Mouse (Mus musculus): ENCODE data around the gene Tmem256. TPM values are rescaled to one million over a fixed set of nuclear protein-coding genes. Genes with fewer than 3 reads are reported as not detected.
A peak's percentile ranks its signal among the peaks of the same experiment; 100 is the strongest.

Gene Tmem256
- polyA plus RNA-seq, 1 experiment: 212 TPM

DNA sequence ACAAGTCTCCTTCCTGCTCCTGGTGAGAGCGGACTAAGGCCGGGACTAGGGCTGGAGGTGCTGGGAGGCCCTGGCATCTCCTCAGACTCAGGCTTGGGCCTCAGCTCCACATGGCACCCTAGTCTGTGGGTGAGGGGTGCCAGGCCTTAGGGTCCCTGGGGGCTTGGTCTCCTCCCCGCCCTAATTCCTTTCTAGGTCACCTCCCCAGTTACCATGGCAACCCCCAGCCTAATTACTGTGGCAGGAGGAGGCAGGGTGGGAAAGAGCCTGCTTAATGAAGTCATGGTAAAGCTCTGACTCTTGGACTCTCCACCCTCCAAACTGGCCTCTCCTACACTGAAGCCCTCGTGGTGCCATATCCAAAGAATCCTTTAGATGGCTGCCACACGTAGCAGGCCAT, 9.5 kb upstream of the Tmem256 start:
- 0 out of 2 replicates have a peak, but pooled peaks cover 3% of the 10 kb centered on the region for H3K9me3 ChIP-seq (ENCODE audit: control insufficient read depth, low read length)
- H3K27me3 ChIP-seq (ENCODE audit: control insufficient read depth): peaks cover 26% of the 10 kb centered on the region
- H3K4me1 ChIP-seq (ENCODE audit: control insufficient read depth): peaks cover 29% of the 10 kb centered on the region
- TF ChIP-seq TAL1 (IDR thresholded peaks at IDR 0.05; ENCODE audit: low read length) (no peak), GATA1 (IDR thresholded peaks at IDR 0.05; ENCODE audit: low read length) (no peak)
- H3K36me3 ChIP-seq (ENCODE audit: control insufficient read depth): peaks cover 15% of the 10 kb centered on the region
- no peak overlapping the region for H3K4me3 ChIP-seq (replicated peaks)

DNA sequence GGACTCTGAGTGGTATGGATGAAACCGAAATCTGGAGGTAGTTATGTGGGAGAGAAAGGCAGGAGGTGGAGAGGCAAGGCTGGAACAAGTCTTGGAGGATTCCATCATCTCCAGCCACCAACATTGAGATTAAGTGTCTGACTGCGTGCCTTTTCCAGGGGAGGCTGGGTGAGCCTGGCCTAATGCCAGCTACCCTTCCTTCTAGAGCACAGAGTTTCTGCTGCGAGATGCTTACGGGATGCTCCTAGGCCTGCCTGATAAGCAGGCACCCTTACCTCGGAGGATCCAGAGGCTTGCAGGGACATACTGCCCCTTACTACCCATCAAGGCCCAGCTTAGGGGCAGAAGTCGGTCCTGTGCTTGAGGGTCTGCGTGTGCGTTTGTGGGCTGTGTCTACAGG, 4.8 kb upstream of the Tmem256 start:
- peaks cover 64% of the 10 kb centered on the region for H3K27me3 ChIP-seq (ENCODE audit: control insufficient read depth)

DNA sequence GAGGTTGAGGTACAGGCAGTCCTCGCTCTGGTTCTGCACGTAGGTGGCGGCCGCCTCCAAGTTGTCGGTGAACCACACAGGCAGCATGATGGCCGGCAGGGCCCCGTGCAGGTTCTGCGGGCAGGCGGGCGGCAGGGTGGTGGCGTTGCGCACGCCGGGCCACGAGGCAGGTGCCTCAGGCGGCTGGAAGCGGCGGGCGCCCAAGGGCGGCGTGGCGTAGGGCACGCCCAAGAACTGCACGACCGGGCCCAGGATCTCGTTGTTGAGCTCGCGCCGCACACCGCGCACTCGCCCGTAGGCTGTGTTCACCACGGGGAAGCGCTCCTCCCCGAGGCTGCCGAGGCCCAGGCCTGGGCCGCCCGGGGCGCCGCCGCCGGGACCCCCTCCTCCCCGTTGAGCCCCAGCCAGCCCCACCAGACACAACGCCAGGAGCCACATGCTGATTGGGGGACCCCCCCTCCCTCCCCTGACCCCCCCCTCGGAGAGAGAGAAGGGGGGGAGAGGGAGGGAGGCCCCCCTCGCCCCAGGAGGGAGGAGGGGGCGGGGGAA, 4.2 kb upstream of the Tmem256 start:
- Histone ChIP-seq H3K9me3 (ENCODE audit: control insufficient read depth, low read length) (peaks cover 2% of the 10 kb centered on the region; the same call in 1 of the 2 replicates), H3K27me3 (ENCODE audit: control insufficient read depth) (peaks cover 64% of the 10 kb centered on the region), H3K36me3 (ENCODE audit: control insufficient read depth) (no peaks in the 10 kb centered on the region), H3K4me1 (ENCODE audit: control insufficient read depth) (peaks cover 67% of the 10 kb centered on the region), H3K4me3 (replicated peaks) (peak overlapping the region; percentile 52)
- TF ChIP-seq TAL1 (IDR thresholded peaks at IDR 0.05; ENCODE audit: low read length): no peak
- no peak for TF ChIP-seq GATA1 (IDR thresholded peaks at IDR 0.05; ENCODE audit: low read length)

More for the DNA sequence above, 4.8 kb upstream of the Tmem256 start:
- TF ChIP-seq TAL1 (IDR thresholded peaks at IDR 0.05; ENCODE audit: low read length) (no peak), GATA1 (IDR thresholded peaks at IDR 0.05; ENCODE audit: low read length) (no peak)
- Histone ChIP-seq H3K4me3 (replicated peaks) (peak overlapping the region; percentile 52), H3K36me3 (ENCODE audit: control insufficient read depth) (no peaks in the 10 kb centered on the region), H3K4me1 (ENCODE audit: control insufficient read depth) (peaks cover 63% of the 10 kb centered on the region), H3K9me3 (ENCODE audit: control insufficient read depth, low read length) (peaks cover 2% of the 10 kb centered on the region; the same call in 1 of the 2 replicates)

DNA sequence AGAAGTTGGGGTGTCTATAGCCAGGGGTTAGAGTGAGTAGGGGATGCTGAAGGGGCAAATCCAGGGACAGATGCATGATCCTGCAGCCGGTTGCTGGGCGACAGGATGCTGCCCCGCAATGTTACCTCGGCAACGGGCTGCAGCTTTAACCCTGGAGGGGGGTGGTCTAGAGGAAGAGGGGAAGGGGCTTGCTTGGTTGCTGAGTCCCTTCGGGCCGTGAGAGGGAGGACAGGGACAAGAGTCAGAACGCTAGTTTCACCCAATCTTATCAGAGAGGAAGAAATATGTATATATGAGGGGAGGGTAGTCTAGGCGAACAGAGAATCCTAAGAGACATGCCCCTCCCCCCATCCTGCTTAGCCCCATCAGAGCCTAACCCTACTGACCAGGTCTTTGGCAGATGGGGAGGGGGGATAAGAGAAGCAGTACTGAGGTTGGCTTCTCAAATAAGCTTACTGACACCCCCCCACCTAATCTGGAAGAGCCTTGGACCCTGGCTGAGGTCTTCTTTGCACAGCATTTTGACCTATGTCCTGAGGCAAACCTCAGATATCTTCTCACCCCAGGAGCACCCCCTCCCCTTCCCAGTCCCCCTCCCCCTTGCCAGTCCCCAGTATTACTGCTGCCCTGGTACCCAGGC, 2.9 kb upstream of the Tmem256 start:
- Histone ChIP-seq H3K4me3 (replicated peaks) (no peak overlapping the region), H3K27me3 (ENCODE audit: control insufficient read depth) (peaks cover 64% of the 10 kb centered on the region), H3K4me1 (ENCODE audit: control insufficient read depth) (peaks cover 77% of the 10 kb centered on the region), H3K36me3 (ENCODE audit: control insufficient read depth) (peaks cover 6% of the 10 kb centered on the region), H3K9me3 (ENCODE audit: control insufficient read depth, low read length) (peaks cover 2% of the 10 kb centered on the region; the same call in 1 of the 2 replicates)
- TF ChIP-seq TAL1 (IDR thresholded peaks at IDR 0.05; ENCODE audit: low read length) (no peak), GATA1 (IDR thresholded peaks at IDR 0.05; ENCODE audit: low read length) (no peak)

DNA sequence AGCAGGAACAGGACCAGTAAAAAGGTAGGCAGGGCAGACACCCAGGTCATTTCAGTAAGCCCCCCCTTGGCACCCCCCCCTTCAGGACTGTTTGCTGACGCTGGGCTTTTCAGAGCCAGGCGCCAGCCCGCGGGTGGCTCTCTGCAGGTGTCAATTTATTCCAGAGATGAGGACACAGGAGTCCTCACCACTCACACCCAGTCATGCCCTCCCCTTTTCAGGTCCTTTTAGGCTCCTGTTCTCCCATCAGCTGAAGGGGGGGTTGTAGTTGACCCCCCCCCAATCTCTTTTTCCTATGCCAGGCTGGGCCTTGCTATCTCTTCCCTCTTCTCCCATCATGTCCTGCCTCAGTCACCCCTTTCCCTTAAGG, 2.4 kb upstream of the Tmem256 start:
- Histone ChIP-seq H3K27me3 (ENCODE audit: control insufficient read depth) (peaks cover 64% of the 10 kb centered on the region), H3K4me3 (replicated peaks) (no peak overlapping the region), H3K9me3 (ENCODE audit: control insufficient read depth, low read length) (peaks cover 2% of the 10 kb centered on the region; the same call in 1 of the 2 replicates), H3K36me3 (ENCODE audit: control insufficient read depth) (peaks cover 9% of the 10 kb centered on the region), H3K4me1 (ENCODE audit: control insufficient read depth) (peaks cover 76% of the 10 kb centered on the region)
- TF ChIP-seq TAL1 (IDR thresholded peaks at IDR 0.05; ENCODE audit: low read length) (no peak), GATA1 (IDR thresholded peaks at IDR 0.05; ENCODE audit: low read length) (no peak)

DNA sequence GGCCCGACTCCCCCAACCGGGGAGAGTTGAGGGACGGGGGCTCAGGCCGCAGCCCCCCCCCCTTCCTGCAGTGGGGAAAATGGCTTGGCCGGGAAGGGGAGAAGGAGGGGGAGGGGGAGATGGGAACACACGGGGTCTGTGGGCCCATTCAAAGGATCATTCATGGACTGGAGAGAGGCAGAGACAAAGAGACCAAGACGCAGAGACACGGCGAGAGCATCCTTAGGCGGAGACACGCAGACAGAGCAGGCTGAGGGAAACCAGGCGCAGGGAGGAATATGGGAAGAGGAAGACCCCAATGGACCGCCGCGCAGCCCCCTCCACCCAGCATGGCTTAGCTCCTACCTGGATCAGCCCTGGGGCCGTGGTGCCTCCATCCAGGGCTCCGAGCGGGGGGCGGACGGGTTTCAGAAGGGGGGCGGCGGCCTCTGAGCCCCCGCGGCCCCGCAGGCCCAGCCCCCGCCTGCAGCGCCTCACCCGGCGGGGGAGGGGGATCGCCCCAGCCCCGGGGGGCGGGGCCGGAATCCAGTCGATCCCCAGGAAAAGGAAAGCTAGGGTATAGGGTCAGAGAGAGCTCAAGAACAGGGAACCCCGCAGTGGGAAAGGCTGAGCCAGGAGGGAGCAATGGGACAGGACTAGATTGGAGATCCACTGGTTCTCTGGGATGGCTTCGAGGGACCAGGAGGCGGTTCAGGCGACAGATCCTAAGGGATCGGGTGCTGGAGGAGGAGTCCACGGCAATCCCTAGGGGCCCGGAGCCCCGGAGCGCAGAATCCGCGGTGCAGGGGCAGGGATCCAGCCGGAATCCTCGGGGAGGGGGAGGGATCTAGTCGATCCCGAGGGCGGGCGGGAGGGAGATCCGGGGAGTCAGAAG, 1.4 kb upstream of the Tmem256 start:
- peaks cover 60% of the 10 kb centered on the region for H3K27me3 ChIP-seq (ENCODE audit: control insufficient read depth)
- peaks cover 9% of the 10 kb centered on the region for H3K36me3 ChIP-seq (ENCODE audit: control insufficient read depth)
- peak overlapping the region; percentile 89 for H3K4me3 ChIP-seq (replicated peaks)
- TF ChIP-seq TAL1 (IDR thresholded peaks at IDR 0.05; ENCODE audit: low read length) (no peak), GATA1 (IDR thresholded peaks at IDR 0.05; ENCODE audit: low read length) (no peak)
- H3K4me1 ChIP-seq (ENCODE audit: control insufficient read depth): peaks cover 67% of the 10 kb centered on the region
- H3K9me3 ChIP-seq (ENCODE audit: control insufficient read depth, low read length): peaks cover 2% of the 10 kb centered on the region; the same call in 1 of the 2 replicates

DNA sequence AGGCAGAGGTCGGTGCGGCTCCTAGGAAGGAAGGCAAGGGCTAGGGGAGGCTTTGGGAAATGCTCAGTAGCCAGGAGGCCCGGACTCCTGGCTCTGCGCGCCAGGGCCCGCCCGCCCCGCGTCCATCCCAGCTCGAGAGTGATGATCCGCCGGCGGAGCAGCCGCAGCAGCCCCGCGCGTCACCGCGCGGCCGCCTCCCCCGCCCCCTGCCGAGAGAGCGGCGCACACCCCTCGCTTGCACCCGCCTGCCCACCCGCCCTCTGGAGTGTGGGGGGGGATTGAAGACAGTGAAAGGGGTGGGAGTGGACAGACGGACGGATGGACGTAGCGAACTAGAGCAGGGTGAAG, 736 bp upstream of the Tmem256 start, which contains the start of gene Nlgn2:
Gene Nlgn2, minus strand, starts transcription at position 181 of the 348 bp plus-strand sequence.
- H3K4me1 ChIP-seq (ENCODE audit: control insufficient read depth): peaks cover 64% of the 10 kb centered on the region
- no peak for TF ChIP-seq TAL1 (IDR thresholded peaks at IDR 0.05; ENCODE audit: low read length)
- TF ChIP-seq GATA1 (IDR thresholded peaks at IDR 0.05; ENCODE audit: low read length): no peak

DNA sequence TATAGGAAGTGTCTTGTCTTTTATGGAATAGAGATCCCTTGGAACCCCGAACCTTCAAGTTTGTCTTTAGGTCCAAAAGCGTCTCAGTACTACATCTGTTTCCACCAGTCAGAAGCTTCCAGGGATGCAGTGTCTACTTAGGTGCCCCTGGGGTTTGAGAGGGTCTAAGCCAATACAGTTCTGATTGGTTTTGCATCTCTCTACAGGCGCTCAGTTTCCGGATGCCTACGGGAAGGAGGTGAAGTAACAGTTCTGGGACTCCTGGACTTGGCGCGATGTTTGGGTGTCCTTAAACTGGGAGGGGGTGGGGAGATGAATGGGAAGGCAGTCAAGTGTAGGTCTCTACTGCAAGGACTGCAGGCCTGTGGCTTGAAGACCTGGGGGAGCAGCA, 395 bp downstream of the Tmem256 start:
- TF ChIP-seq GATA1 (IDR thresholded peaks at IDR 0.05; ENCODE audit: low read length) (no peak), TAL1 (IDR thresholded peaks at IDR 0.05; ENCODE audit: low read length) (no peak)
- peaks cover 67% of the 10 kb centered on the region for H3K4me1 ChIP-seq (ENCODE audit: control insufficient read depth)
- H3K36me3 ChIP-seq (ENCODE audit: control insufficient read depth): peaks cover 9% of the 10 kb centered on the region
- peaks cover 2% of the 10 kb centered on the region; the same call in 1 of the 2 replicates for H3K9me3 ChIP-seq (ENCODE audit: control insufficient read depth, low read length)
- H3K27me3 ChIP-seq (ENCODE audit: control insufficient read depth): peaks cover 43% of the 10 kb centered on the region
- H3K4me3 ChIP-seq (replicated peaks): peak overlapping the region; percentile 89

More for the DNA sequence above, 736 bp upstream of the Tmem256 start, which contains the start of gene Nlgn2:
- Histone ChIP-seq H3K9me3 (ENCODE audit: control insufficient read depth, low read length) (peaks cover 2% of the 10 kb centered on the region; the same call in 1 of the 2 replicates), H3K4me3 (replicated peaks) (peak within 1 kb of the TSS; percentile 89), H3K27me3 (ENCODE audit: control insufficient read depth) (peaks cover 54% of the 10 kb centered on the region), H3K36me3 (ENCODE audit: control insufficient read depth) (peaks cover 9% of the 10 kb centered on the region)

Measured in erythroblast, embryonic 14.5 days (primary cell).